Mouse (Mus musculus): ENCODE data around the gene Ahsa1.
"Not testable (repeated sequence)": the region's sequence is repeated elsewhere in the genome, so short reads cannot be mapped to it uniquely, and the experiment has no call there.

Ahsa1 gene

GRCm38 (mm10) chr12:87279879-87280278 is 13.6 kb downstream of the Ahsa1 start:
- in situ Hi-C loops (cut with MboI; ENCODE audit: low sequenced_read_pairs), result no loop called here

GRCm38 (mm10) chr12:87281766-87282165 is 15.5 kb downstream of the Ahsa1 start:
- in situ Hi-C loops (cut with MboI; ENCODE audit: low sequenced_read_pairs), result no loop called here

DNA sequence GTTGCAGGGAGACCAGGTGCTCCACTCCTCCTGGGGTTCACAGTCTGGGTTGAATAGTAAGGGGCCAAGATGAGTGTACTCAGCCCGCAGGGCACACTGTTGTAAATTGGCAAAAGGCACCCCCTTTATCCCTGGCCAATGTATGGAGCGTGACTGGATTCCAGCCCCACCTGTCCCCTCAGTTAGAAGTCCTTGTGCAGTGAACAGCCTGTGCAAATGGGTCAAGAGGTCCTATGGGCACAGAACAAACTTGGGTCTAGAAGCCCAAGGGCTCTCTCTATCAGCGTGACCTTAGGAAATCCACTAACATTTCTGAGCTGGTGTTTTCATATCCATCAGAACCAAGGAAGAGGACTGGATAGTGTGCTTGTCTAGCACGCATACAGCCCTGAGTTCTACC is 16.5 kb downstream of the Ahsa1 start:
- in situ Hi-C loops (cut with MboI; ENCODE audit: low sequenced_read_pairs), result no loop called here

DNA sequence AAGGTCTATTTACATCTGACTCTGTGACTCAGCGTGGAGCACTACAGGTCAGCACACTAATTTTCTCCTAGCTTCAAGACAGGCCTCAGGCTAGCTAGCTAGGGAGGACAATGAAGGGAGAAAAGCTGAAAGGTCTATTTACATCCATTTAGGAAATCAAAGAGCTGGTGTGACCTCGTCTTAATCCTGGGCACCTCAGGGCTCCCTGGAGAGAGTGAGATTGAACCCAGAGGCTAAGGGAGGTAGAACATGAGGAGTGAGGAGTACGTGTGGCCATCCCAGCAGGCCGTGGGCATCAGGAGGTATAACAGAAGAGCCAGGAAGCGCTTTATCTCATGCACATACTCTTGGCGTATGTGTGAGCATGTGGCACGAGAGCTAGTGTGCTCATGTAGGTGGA is 17.4 kb downstream of the Ahsa1 start:
- in situ Hi-C loops (cut with MboI; ENCODE audit: low sequenced_read_pairs), result no loop called here

- in situ Hi-C loops (cut with MboI; ENCODE audit: low sequenced_read_pairs), result no loop called here
These were observed 18.0 kb downstream of the Ahsa1 start for GRCm38 (mm10) chr12:87284268-87284667.

- in situ Hi-C loops (cut with MboI; ENCODE audit: low sequenced_read_pairs), result no loop called here
These were observed 18.4 kb downstream of the Ahsa1 start for GRCm38 (mm10) chr12:87284726-87285125.

DNA sequence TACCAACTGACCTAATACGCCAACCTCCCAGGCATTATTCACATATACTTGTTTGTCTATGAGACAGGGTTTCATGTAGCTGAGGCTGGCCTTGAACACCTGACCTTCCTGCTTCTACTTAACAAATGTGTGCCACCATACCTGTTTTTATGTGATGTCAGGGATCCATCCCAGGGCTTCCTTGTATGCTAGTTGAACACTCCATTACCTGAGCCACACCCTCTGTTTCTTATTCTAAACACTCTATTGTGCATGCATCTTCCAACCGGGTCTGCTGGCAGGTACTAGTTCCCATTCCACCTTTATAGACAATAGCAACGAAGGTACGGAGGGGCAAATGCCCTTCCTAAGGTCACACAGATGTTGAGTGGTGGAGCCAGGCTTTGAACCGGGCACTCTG is 22.8 kb downstream of the Ahsa1 start:
- in situ Hi-C loops (cut with MboI; ENCODE audit: low sequenced_read_pairs), result no loop called here

DNA sequence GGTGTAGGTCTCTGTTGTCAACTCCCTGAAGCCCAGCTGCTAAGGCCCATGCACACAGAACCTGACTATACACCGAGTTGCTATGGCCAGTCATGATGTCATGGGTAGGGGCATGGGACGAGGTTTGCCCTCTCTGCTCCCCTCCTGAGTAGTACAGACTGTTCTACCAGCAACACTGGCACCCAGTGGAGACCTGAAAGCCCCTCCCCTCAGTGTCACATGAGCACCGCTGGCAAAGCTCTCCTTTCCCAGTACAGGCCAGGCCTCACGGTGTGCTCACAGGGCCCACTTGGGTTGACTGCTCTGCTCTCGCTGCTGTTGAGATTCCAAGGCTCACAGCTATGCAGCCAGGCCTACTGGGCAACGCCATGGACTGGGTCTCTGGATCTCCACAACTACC is 27.7 kb downstream of the Ahsa1 start:
- in situ Hi-C loops (cut with MboI; ENCODE audit: low sequenced_read_pairs), result no loop called here

GRCm38 (mm10) chr12:87299037-87299656 is 32.9 kb downstream of the Ahsa1 start:
- in situ Hi-C loops (cut with MboI; ENCODE audit: low sequenced_read_pairs), result no loop called here

GRCm38 (mm10) chr12:87299657-87300440 is 33.6 kb downstream of the Ahsa1 start, which contains the start of gene Ism2:
Gene Ism2, minus strand, starts transcription at chr12:87299705.
- in situ Hi-C loops (cut with MboI; ENCODE audit: low sequenced_read_pairs), result no loop called here

DNA sequence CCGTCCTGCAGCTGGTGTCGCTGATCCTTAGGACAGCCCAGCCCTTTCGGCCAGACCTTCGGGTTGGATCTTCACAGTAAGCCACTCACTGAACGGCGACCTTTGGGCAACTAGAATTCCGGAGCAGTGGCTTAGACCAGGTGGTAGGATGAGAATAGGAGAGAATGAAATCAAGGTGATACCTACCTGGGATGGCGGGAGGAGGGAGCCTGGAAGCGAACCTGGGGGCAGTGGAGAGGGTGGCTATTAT is 34.1 kb downstream of the Ahsa1 start:
- in situ Hi-C loops (cut with MboI; ENCODE audit: low sequenced_read_pairs), result no loop called here

DNA sequence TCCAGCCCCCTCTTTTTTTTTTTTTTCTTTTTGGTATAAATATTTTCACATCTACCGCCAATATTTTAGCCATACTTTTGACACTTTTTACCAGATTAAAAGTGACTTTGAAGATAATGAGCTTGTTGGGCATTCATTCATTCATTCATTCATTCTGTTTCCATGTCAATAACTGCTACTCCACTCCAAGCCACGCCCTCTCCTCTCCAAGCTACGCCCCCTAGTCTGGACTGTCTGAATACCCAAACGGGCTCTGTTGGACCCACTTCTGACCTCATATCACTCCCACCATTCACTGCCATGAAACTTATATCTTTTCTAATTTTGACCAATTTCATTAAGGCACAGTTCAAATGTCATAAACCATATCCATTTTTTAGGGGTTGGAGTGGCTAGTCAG is 34.9 kb downstream of the Ahsa1 start:
- in situ Hi-C loops (cut with MboI; ENCODE audit: low sequenced_read_pairs), result no loop called here

DNA sequence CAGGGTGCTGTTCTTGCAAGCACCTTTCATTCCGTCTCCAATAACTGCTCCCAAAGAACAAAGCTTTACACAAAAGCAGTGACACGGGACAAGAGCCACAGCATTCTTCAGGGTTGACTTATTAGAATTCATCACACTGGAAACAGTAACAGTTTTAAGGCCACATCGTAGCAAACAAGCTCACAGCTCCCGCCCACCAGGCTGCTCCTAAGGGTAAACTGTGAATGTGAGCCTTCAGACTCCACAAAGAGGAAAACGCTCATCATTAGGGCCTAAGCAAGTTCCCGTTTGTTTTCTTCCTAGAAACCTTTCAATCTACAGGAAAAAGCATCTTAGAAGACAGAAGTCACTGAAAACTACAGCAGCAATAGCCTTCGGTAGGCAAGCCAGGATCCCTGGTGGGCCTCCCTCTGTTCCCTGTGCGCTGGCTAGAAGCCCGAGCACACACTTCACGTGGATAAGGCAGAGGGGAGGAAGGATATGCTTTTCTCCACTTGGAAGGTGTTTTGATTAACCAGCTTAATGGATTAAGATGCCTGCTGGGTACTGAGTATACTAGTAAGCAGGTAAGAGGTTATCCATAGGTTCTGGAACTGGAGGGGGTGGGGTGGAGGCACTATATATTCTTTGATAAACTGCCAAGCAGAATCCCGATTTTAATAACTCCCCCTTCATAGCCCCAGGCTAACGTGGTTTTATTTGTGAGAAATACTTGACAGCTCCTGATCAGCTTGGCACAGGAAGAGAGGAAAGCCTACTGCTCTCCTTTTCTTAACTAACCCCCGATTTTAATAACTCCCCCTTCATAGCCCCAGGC is 39.7 kb downstream of the Ahsa1 start:
- in situ Hi-C loops (cut with MboI; ENCODE audit: low sequenced_read_pairs), result no loop called here

GRCm38 (mm10) chr12:87306584-87306844 is 40.2 kb downstream of the Ahsa1 start:
- in situ Hi-C loops (cut with MboI; ENCODE audit: low sequenced_read_pairs), result not testable (repeated sequence)

DNA sequence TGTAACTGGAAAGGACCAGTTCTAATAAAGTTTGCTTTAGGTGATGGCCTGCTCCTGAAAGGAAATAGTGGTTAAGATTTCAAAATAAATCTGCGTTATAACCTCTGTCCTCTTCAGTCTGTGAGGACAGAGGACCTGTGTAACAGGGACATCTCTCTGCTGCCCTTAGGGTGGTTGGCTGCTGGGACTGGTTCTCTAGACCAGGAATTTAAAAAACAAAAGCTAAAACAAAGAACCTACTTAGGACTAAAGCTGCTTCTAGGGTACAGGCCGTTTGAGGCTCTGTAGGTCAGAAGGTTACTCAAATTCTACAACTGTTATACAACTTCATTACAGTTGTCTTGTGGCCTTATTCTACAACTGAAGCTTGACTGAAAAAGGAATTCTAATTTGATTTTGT is 46.8 kb downstream of the Ahsa1 start:
- in situ Hi-C loops (cut with MboI; ENCODE audit: low sequenced_read_pairs), result no loop called here

DNA sequence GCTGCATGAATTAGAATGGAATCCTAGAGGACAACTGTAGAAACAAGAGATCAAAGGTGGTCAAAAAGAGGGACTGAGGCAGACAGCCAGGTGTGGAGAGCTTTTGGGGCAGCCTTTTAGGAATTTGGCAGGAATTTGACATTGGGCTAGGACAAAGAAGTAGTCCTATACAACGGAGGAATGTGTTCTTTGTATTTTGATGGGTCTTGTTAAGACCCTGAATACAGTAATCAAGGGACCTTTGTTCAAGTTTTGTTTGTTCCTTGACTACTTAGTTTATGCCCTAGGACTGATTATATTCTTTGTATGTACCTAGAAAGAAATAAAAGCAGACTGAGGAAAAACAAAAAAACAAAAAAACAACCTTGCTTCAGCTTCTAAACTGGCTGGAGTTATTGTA is 51.7 kb downstream of the Ahsa1 start:
- in situ Hi-C loops (cut with MboI; ENCODE audit: low sequenced_read_pairs), result no loop called here

GRCm38 (mm10) chr12:87319229-87319628 is 53.0 kb downstream of the Ahsa1 start:
- in situ Hi-C loops (cut with MboI; ENCODE audit: low sequenced_read_pairs), result no loop called here

Data from CH12F3 (cell line).